Mouse (Mus musculus): ENCODE results near the gene Gab1. TPM values are rescaled to one million over a fixed set of nuclear protein-coding genes. Genes with fewer than 3 reads are reported as not detected.

Gene Gab1
- total RNA-seq (2021), result 10 to 100 TPM; 17.7 to 18.5 TPM

DNA sequence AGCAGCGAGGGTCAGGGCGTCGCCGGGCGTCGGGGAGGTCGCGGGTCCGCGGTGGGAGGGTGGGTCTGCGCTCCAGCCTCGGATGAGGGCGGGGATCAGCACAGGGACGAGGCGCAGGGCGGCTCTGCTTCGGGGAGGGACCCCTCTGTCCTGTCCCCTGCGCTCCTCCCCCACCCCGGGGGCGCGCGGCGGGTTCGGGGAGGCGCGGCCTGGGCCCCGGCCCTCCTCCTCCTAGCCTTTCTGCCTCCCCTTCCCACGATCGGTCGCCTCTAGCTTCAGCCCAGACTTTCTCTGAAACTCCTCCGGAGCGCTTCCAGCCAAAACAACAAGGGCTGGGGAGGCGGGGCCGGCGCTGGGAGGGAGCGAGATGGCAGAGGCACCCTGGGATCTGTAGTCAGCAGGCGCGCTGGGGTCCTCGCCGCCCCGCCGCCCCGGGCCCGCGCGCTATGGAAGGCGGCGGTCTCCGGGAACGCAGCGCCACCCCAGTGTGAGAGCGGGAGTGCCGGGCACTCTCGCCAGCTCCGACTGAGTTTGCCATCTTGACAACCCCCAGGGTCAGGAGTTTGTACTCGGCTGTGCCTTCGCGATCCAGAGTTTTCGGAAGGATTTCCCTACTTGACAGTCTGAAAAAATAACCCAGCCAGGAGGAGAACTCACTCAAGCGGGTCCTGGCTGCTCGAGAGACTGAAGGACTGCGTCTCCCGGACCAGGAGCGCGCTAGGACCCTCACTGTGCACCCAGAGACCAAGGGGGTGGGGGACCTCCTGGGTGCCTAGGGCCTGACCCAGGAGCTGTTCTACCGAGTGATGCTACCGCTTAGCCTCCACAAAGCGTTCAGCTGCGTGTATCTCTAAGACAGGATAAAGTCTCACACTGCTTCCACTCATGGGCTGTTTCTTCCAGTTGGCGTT is at the start of gene Gab1:
TSS of gene Gab1 (minus strand) at position 324 of the 911 bp plus-strand sequence.
- DNase-seq, result peak; percentile 84 to 87

DNA sequence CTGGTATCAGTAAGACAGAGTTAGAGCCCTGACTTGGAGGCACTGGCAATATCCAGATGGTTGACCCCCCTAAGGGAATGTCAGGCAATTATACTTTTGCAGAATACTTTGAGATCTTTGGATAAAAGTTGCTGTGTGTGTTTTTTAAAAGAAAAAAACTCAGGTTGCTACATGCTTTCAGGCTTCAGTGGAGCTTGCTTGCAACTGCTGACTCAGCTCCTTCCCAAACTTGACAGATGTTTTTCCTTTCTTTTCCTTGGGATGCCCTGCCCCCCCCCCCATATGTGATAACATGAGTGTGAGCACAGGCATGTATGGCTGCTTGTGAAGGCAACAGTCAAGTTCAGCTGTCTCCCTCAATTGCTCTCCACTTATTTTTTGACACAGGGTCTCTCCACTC is 48.5 kb upstream of the Gab1 start:
- no peak for DNase-seq

GRCm38 (mm10) chr8:80923794-80924316 is 43.5 kb upstream of the Gab1 start:
- no peak for DNase-seq

- peak; percentile 30 to 50 for DNase-seq
Observed at GRCm38 (mm10) chr8:80922642-80923041, 42.3 kb upstream of the Gab1 start.

GRCm38 (mm10) chr8:80919130-80919529 is 38.8 kb upstream of the Gab1 start:
- peak; percentile 38 to 41 for DNase-seq

DNA sequence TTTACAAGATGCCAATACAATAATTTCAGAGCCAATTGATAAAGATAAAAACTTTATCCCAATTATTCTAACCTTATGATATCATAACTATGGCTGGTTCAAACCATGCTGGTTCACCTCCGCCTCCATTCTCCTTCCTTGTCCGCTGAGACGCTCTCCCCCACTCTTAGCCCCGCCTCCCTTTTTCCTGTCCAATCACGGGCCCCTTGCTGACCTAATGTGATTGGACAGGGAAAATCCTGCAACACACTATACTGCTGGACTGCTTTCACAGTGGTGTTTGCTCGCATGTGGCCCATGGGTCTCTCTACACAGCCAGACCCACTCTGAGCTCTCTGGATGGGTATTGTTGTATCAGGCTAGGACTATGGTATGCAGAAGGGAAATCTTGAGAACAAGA is 38.2 kb upstream of the Gab1 start:
- no peak for DNase-seq

- DNase-seq, result no peak
Observed at GRCm38 (mm10) chr8:80916463-80917235, 36.3 kb upstream of the Gab1 start.

- DNase-seq, result no peak
Observed at GRCm38 (mm10) chr8:80913016-80913748, 32.9 kb upstream of the Gab1 start.

DNA sequence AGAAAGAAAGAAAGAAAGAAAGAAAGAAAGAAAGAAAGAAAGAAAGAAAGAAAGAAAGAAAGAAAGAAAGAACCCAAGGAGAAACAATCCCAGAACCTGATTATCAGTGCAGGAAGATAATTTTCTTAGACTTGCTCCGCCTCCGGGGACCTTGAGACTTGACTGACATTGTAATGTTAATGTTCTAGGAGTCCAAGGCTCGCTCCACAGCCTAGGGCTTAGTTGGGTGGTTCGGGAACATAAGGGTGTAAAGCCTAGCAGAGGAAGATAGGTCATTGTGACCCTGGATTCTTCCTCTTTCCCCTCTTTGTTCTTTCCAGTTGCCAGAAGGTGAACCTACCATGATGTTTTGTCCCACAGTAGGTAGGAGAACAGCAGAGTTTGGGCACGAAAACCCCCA is 31.1 kb upstream of the Gab1 start:
- DNase-seq, result no peak

- no peak for DNase-seq
Observed at GRCm38 (mm10) chr8:80908262-80908907, 28.1 kb upstream of the Gab1 start.

- DNase-seq, result no peak
Observed at GRCm38 (mm10) chr8:80902354-80902753, 22.0 kb upstream of the Gab1 start.

- no peak for DNase-seq
Observed at GRCm38 (mm10) chr8:80899364-80899763, 19.0 kb upstream of the Gab1 start.

DNA sequence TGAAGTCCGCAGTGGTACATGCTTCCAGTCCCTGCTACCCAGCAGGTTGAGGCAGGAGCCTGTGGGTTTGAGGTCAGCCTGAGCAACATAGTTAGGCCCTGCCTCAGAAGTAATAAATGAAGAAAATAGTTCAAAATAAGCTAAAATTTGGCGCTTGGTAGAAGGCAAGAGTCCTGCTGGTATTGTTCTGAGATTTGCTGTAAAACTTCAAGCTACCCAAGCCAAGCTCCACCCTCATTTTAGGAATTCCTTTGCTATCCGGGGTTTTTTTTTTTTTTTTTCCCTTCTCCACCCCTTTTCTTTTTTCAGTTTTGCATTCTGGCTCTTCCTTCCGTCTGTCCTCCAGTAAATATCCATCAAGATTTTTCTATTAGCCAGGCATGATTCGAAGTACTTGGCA is 15.7 kb upstream of the Gab1 start:
- DNase-seq, result no peak

- DNase-seq, result no peak
Observed at GRCm38 (mm10) chr8:80895397-80895796, 15.1 kb upstream of the Gab1 start.

GRCm38 (mm10) chr8:80894528-80894927 is 14.2 kb upstream of the Gab1 start:
- DNase-seq, result no peak

GRCm38 (mm10) chr8:80879426-80880195 is 708 bp downstream of the Gab1 start:
- DNase-seq, result peak; percentile 24 to 49

DNA sequence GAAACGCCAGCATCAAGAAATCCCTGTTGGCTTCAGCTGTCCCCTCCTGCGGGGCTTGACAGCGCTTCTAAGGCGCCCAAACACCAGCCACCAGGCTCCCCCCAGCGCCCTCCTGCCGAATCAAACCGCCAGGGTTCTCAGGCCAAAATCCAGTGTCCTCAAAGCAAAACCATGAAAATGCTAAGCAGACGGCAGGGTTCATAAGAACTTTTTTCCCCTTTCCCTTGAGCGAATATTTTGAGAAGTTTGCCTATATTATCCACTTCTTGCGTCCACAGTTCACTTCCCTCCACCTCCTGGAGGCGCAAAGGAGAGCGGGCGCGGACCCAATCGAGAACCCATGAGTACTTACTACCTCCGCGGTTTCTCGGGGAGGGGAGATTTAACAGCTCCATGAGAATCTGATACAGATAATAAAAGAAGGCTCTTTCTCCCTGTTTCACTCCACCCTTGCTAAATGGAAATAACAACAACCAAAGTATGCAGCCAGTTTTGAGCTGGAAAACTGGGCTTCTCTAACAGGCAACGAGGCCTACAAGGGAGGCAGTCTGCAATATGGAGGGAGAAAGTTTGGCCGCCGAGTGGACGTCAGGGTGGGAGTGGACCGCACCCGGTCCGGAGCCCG is 1.4 kb downstream of the Gab1 start:
- peak; percentile 42 to 47 for DNase-seq

GRCm38 (mm10) chr8:80878146-80878545 is 2.2 kb downstream of the Gab1 start:
- DNase-seq, result no peak

DNA sequence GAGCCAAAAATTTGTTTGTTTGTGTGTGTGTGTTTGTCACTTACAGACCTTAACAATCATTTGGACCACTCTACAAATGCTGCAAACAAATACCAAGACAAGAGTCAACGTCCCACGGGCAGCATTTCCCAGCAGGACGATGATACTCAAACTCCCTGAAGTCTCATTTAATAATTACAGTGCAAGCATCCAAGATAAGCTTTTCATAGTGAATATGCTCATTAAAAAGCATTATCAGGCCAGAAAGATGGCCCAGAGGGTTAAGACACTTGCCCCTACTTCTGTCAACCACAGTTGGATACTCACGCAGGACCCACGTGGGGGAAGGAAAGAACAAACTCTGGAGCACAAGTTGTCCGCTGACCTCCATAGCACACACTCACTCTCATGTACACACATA is 4.8 kb downstream of the Gab1 start:
- no peak for DNase-seq

- DNase-seq, result no peak
Observed at GRCm38 (mm10) chr8:80873723-80874427, 6.4 kb downstream of the Gab1 start.

Measured in layer of hippocampus, postnatal 36 days (tissue).